7 mouse cellular contexts compared by ENCODE assay signal in genomic region chr10:71349290-71349689, GRCm38 (mm10). TPM values are rescaled to one million over a fixed set of nuclear protein-coding genes. Genes with fewer than 3 reads are reported as not detected.
DNase-seq lines count a peak whose midpoint lies in the region; ATAC-seq lines count a peak whose summit lies in the region.

No protein-coding gene starts in this region.

- no peak for ATAC-seq in hindbrain, embryonic 13.5 days (ENCODE audit: low FRiP score)

- H3K27ac ChIP-seq in hindbrain, embryonic 13.5 days, result no peak overlapping the region

- DNase-seq in 3T3-L1 (ENCODE audit: low read depth, low spot score) (peak; percentile 26), 416B (ENCODE audit: low read depth) (peak; percentile 77)
- peak; percentile 68 for DNase-seq in lung, postnatal 36 days
- no peak for DNase-seq in embryo, embryonic 9.5 days (ENCODE audit: extremely low spot score)
- no peak for DNase-seq in adrenal gland, postnatal 14 days
- no peak for DNase-seq in layer of hippocampus, postnatal 25 days (ENCODE audit: extremely low spot score in 1 of 2, low spot score in 1 of 2)

- peaks cover 8% of the 10 kb centered on the region for H3K36me3 ChIP-seq in hindbrain, embryonic 13.5 days

- H3K4me3 ChIP-seq in hindbrain, embryonic 13.5 days, result peak overlapping the region; percentile 89

- WGBS in hindbrain, embryonic 13.5 days, result 90% methylated on average over 1 of the region's 1 CpGs

- peak overlapping the region; percentile 92 for H3K9ac ChIP-seq in hindbrain, embryonic 13.5 days

- no peaks in the 10 kb centered on the region for H3K27me3 ChIP-seq in hindbrain, embryonic 13.5 days

- H3K9me3 ChIP-seq in hindbrain, embryonic 13.5 days, result no peaks in the 10 kb centered on the region

- peak overlapping the region; percentile 96 for H3K4me2 ChIP-seq in hindbrain, embryonic 13.5 days

- H3K4me1 ChIP-seq in hindbrain, embryonic 13.5 days (replicated peaks), result peaks cover 40% of the 10 kb centered on the region

RNA-seq across cellular contexts. Expression of gene Ipmk, which starts 1.7 kb away (rescaled TPM):
- 16.7 and 16.9 TPM in 2 replicates for polyA plus RNA-seq in hindbrain, embryonic 13.5 days (2015; fragmentation: Nextera tagmentation; extraction: Ambion mirVana)
- 15.3 and 15.7 TPM in 2 replicates for total RNA-seq in adrenal gland, postnatal 14 days (2021)
- total RNA-seq in layer of hippocampus, postnatal 25 days (2021), result 10 to 100 TPM; 38.3 to 39.9 TPM

RNA-seq across cellular contexts. Expression of gene Cisd1, which starts 4.5 kb away (rescaled TPM):
- 253 and 266 TPM in 2 replicates for polyA plus RNA-seq in hindbrain, embryonic 13.5 days (2015; fragmentation: Nextera tagmentation; extraction: Ambion mirVana)
- total RNA-seq in adrenal gland, postnatal 14 days (2021), result 150 and 159 TPM in 2 replicates
- 100 to 1,000 TPM; 122 to 143 TPM for total RNA-seq in layer of hippocampus, postnatal 25 days (2021)

Comparison
In these comparisons a context has a peak if more than half of its experiments do, and no peak if none do; other contexts are left out.
1. DNase-seq: peak in 3T3-L1 (single experiment), 416B (single experiment) and lung, postnatal 36 days (single experiment); none in embryo, embryonic 9.5 days (single experiment), adrenal gland, postnatal 14 days (single experiment) and layer of hippocampus, postnatal 25 days (0 of 2).